Mouse (Mus musculus) E14TG2a.4 (cell line): ENCODE measurements at regions not wholly inside any gene's neighbourhood (a gene's known extent, or its start where the extent isn't known, plus 50 kb on each side); places are given as distances from the start of the nearest gene placed in this dataset.

ENCODE experiments used
- CTCF ChIP-seq: conservative IDR thresholded peaks from 2 replicates; pipeline ENCODE4 v1.5.1; 2014; ENCODE audit warnings: low read length
- NANOG ChIP-seq: IDR thresholded peaks from 2 replicates; pipeline ENCODE4 v1.6.1; 2014; ENCODE audit warnings: borderline replicate concordance, low read length, mixed read lengths
- POU5F1 ChIP-seq: IDR thresholded peaks from 2 replicates; pipeline ENCODE4 v1.6.1; 2014; ENCODE audit warnings: low read length, borderline replicate concordance

- TF ChIP-seq CTCF (no peak), NANOG (no peak), POU5F1 (no peak)
Measured at GRCm38 (mm10) chr8:26564254-26564653, 412.9 kb upstream of the Zfp703 start.
